Comparison of ENCODE assay signal across 8 mouse cellular contexts in genomic region chr15:82223657-82224601, GRCm38 (mm10). TPM values are rescaled to one million over a fixed set of nuclear protein-coding genes. Genes with fewer than 3 reads are reported as not detected.
DNase-seq lines count a peak whose midpoint lies in the region; ATAC-seq lines count a peak whose summit lies in the region.

TSS of gene Tnfrsf13c (minus strand) at chr15:82224369.

- ATAC-seq in kidney, embryonic 16.5 days (ENCODE audit: low FRiP score, low TSS enrichment) = peak; percentile 66
- ATAC-seq in embryonic facial prominence, embryonic 11.5 days (replicated peaks; ENCODE audit: insufficient number of reproducible peaks, low FRiP score, low TSS enrichment, low read depth) = peak; percentile 60; the same call in 1 of the 2 replicates
- ATAC-seq in hematopoietic stem cell, adult 5-6 weeks (replicated peaks in 1 of 2; ENCODE audit: insufficient read depth in 1 of 2, low FRiP score in 2 of 2, low TSS enrichment in 1 of 2, low read depth in 1 of 2, poor library complexity in 2 of 2, severe bottlenecking in 2 of 2) = peak; percentile 76 to 77
- ATAC-seq in liver, embryonic 16.5 days (ENCODE audit: low read depth) = peak; percentile 69
- no peak for ATAC-seq in neural tube, embryonic 14.5 days (ENCODE audit: low read depth)

- no peak for DNase-seq in kidney, postnatal 25 days
- no peak for DNase-seq in embryonic facial prominence, embryonic 11.5 days (ENCODE audit: low spot score)
- no peak for DNase-seq in frontal cortex, postnatal 14 days (ENCODE audit: low spot score in 2 of 2)
- no peak for DNase-seq in urinary bladder, postnatal 14 days (ENCODE audit: low spot score)

- H3K27me3 ChIP-seq in kidney, embryonic 16.5 days (ENCODE audit: insufficient read depth, low read length) = peaks cover 9% of the 10 kb centered on the region
- H3K27me3 ChIP-seq in embryonic facial prominence, embryonic 11.5 days (ENCODE audit: control insufficient read depth, insufficient read depth, low read length) = peaks cover 20% of the 10 kb centered on the region
- H3K27me3 ChIP-seq in liver, embryonic 16.5 days (ENCODE audit: control insufficient read depth, insufficient read depth, low read depth, low read length) = peaks cover 45% of the 10 kb centered on the region
- H3K27me3 ChIP-seq in neural tube, embryonic 14.5 days (ENCODE audit: control insufficient read depth, insufficient read depth, low read length) = 0 out of 2 replicates have a peak, but pooled peaks cover 3% of the 10 kb centered on the region

- H3K4me2 ChIP-seq in kidney, embryonic 16.5 days (replicated peaks; ENCODE audit: low read depth, low read length) = peak within 1 kb of the TSS; percentile 60
- H3K4me2 ChIP-seq in embryonic facial prominence, embryonic 11.5 days (ENCODE audit: low read depth, low read length) = peak within 1 kb of the TSS; percentile 63
- H3K4me2 ChIP-seq in liver, embryonic 16.5 days (ENCODE audit: low read depth, low read length) = peak within 1 kb of the TSS; percentile 80
- H3K4me2 ChIP-seq in neural tube, embryonic 14.5 days (ENCODE audit: low read depth, low read length) = peak within 1 kb of the TSS; percentile 59

- H3K36me3 ChIP-seq in kidney, embryonic 16.5 days (ENCODE audit: insufficient read depth, low read length) = no peaks in the 10 kb centered on the region
- H3K36me3 ChIP-seq in embryonic facial prominence, embryonic 11.5 days (replicated peaks; ENCODE audit: control insufficient read depth, insufficient read depth, low read depth, low read length) = no peaks in the 10 kb centered on the region
- H3K36me3 ChIP-seq in liver, embryonic 16.5 days (ENCODE audit: control insufficient read depth, insufficient read depth) = no peaks in the 10 kb centered on the region
- H3K36me3 ChIP-seq in neural tube, embryonic 14.5 days (ENCODE audit: control insufficient read depth, insufficient read depth, low read length) = no peaks in the 10 kb centered on the region

- H3K27ac ChIP-seq in kidney, embryonic 16.5 days (ENCODE audit: low read length) = no peak within 1 kb of the TSS
- no peak within 1 kb of the TSS for H3K27ac ChIP-seq in embryonic facial prominence, embryonic 11.5 days (replicated peaks; ENCODE audit: low read depth, low read length)
- H3K27ac ChIP-seq in liver, embryonic 16.5 days (ENCODE audit: low read length) = no peak within 1 kb of the TSS
- no peak within 1 kb of the TSS for H3K27ac ChIP-seq in neural tube, embryonic 14.5 days (ENCODE audit: low read depth, low read length)

- no peaks in the 10 kb centered on the region for H3K9me3 ChIP-seq in kidney, embryonic 16.5 days (ENCODE audit: low read length)
- H3K9me3 ChIP-seq in embryonic facial prominence, embryonic 11.5 days (replicated peaks; ENCODE audit: control insufficient read depth, low read length) = no peaks in the 10 kb centered on the region
- H3K9me3 ChIP-seq in liver, embryonic 16.5 days (replicated peaks; ENCODE audit: control insufficient read depth, low read length) = no peaks in the 10 kb centered on the region
- no peaks in the 10 kb centered on the region for H3K9me3 ChIP-seq in neural tube, embryonic 14.5 days (ENCODE audit: control insufficient read depth, low read length)

- 2% methylated on average over 42 of the region's 44 CpGs for WGBS in kidney, embryonic 16.5 days
- WGBS in embryonic facial prominence, embryonic 11.5 days = 2% methylated on average over 39 of the region's 44 CpGs
- WGBS in liver, embryonic 16.5 days (ENCODE audit: insufficient replicate concordance) = 4% methylated on average over 43 of the region's 44 CpGs
- 2% methylated on average over 44 of the region's 44 CpGs for WGBS in neural tube, embryonic 14.5 days

- H3K9ac ChIP-seq in kidney, embryonic 16.5 days (replicated peaks; ENCODE audit: low read length) = peak within 1 kb of the TSS; percentile 53
- H3K9ac ChIP-seq in embryonic facial prominence, embryonic 11.5 days (replicated peaks; ENCODE audit: low read length) = peak within 1 kb of the TSS; percentile 34
- peak within 1 kb of the TSS; percentile 56 for H3K9ac ChIP-seq in liver, embryonic 16.5 days (ENCODE audit: low read depth, low read length)
- H3K9ac ChIP-seq in neural tube, embryonic 14.5 days (replicated peaks; ENCODE audit: low read depth, low read length) = peak within 1 kb of the TSS; percentile 25; the same call in 1 of the 2 replicates

- peak within 1 kb of the TSS; percentile 40 for H3K4me3 ChIP-seq in kidney, embryonic 16.5 days (ENCODE audit: low read length)
- peak within 1 kb of the TSS; percentile 29 for H3K4me3 ChIP-seq in embryonic facial prominence, embryonic 11.5 days (ENCODE audit: low read depth, low read length)
- H3K4me3 ChIP-seq in liver, embryonic 16.5 days (ENCODE audit: low read depth, low read length) = peak within 1 kb of the TSS; percentile 60
- peak within 1 kb of the TSS; percentile 24 for H3K4me3 ChIP-seq in neural tube, embryonic 14.5 days (ENCODE audit: low read depth, low read length)

- H3K4me1 ChIP-seq in kidney, embryonic 16.5 days (ENCODE audit: insufficient read depth, low read length) = peaks cover 11% of the 10 kb centered on the region
- 0 out of 2 replicates have a peak, but pooled peaks cover 2% of the 10 kb centered on the region for H3K4me1 ChIP-seq in embryonic facial prominence, embryonic 11.5 days (ENCODE audit: control insufficient read depth, insufficient read depth, low read length)
- H3K4me1 ChIP-seq in liver, embryonic 16.5 days (ENCODE audit: control insufficient read depth, low read depth, low read length) = peaks cover 19% of the 10 kb centered on the region
- peaks cover 5% of the 10 kb centered on the region; the same call in 1 of the 2 replicates for H3K4me1 ChIP-seq in neural tube, embryonic 14.5 days (ENCODE audit: control insufficient read depth, insufficient read depth, low read length)

RNA-seq across cellular contexts. Expression of gene Tnfrsf13c, which starts in this region (rescaled TPM):
- polyA plus RNA-seq in kidney, embryonic 16.5 days (2015; fragmentation: Nextera tagmentation; extraction: Ambion mirVana) = 0.15 TPM in 1 of 2 replicates, not detected in the other
- polyA plus RNA-seq in embryonic facial prominence, embryonic 11.5 days (2014; fragmentation: Nextera tagmentation; extraction: Ambion mirVana) = 0.42 TPM in 1 of 2 replicates, not detected in the other
- total RNA-seq in hematopoietic stem cell, adult 5-6 weeks (2017) = 9.2 and 10.6 TPM in 2 replicates
- polyA plus RNA-seq in liver, embryonic 16.5 days (2015; fragmentation: Nextera tagmentation; extraction: Ambion mirVana) = 0.40 and 0.93 TPM in 2 replicates
- 0.32 and 1.4 TPM in 2 replicates for polyA plus RNA-seq in neural tube, embryonic 14.5 days (2014; fragmentation: Nextera tagmentation; extraction: Ambion mirVana)

Comparison
In these comparisons a context has a peak if more than half of its experiments do, and no peak if none do; other contexts are left out.
1. Peak in ATAC-seq, H3K4me3 ChIP-seq, H3K9ac ChIP-seq and H3K4me2 ChIP-seq in kidney, embryonic 16.5 days; RNA of the gene not detected or under 1 TPM.
2. Peak in ATAC-seq, H3K4me3 ChIP-seq, H3K9ac ChIP-seq and H3K4me2 ChIP-seq in embryonic facial prominence, embryonic 11.5 days; RNA of the gene not detected or under 1 TPM.
3. Peak in ATAC-seq, H3K4me3 ChIP-seq, H3K9ac ChIP-seq and H3K4me2 ChIP-seq in liver, embryonic 16.5 days; RNA of the gene not detected or under 1 TPM.